Mouse (Mus musculus): ENCODE results near the gene 4930507D05Rik.

- TF ChIP-seq CTCF (conservative IDR thresholded peaks at IDR 0.05; ENCODE audit: low read length) (no peak), POU5F1 (IDR thresholded peaks at IDR 0.05; ENCODE audit: borderline replicate concordance, low read length) (no peak)
Measured at GRCm38 (mm10) chr10:62418831-62419356, 30.4 kb upstream of the 4930507D05Rik start.

All from E14TG2a.4 (cell line).